Mouse (Mus musculus) urinary bladder, adult 2 months (tissue): Measurements from ENCODE around the gene Arhgef12. TPM values are rescaled to one million over a fixed set of nuclear protein-coding genes. Genes with fewer than 3 reads are reported as not detected.
"Not testable (repeated sequence)": the region's sequence is repeated elsewhere in the genome, so short reads cannot be mapped to it uniquely, and the experiment has no call there.

Source experiments
- DNase-seq: peaks from one replicate; pipeline ENCODE4 v3.0.0; 2022; ENCODE audit warnings: low spot score
- polyA plus RNA-seq: library from polyadenylated mRNA; depleted of rRNA; stranded (reverse); fragments of >200 nt; gene quantifications from 2 replicates; pipeline ENCODE4 v1.2.3, GENCODE M21; 2012; rRNA removed

Arhgef12 gene
- polyA plus RNA-seq, result 34.8 and 47.7 TPM in 2 replicates

DNA sequence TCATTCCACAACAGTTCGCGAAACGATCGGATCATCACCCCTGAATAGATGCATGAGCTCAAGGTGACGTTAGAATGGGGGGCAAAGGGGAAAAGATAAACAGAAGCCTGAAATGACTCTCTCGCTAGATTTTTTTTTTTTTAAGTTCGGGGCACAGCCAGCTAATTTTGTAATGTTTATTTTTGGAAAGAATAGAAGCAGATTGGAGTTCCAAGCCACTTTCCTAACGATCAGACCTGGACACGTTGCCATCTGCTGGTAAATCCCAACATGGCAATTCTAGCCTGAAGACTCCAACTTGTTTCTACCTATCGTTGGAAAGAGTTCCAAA, at the start of gene Arhgef12:
TSS of gene Arhgef12 (minus strand) at position 53 of the 331 bp plus-strand sequence.
- no peak for DNase-seq

DNA sequence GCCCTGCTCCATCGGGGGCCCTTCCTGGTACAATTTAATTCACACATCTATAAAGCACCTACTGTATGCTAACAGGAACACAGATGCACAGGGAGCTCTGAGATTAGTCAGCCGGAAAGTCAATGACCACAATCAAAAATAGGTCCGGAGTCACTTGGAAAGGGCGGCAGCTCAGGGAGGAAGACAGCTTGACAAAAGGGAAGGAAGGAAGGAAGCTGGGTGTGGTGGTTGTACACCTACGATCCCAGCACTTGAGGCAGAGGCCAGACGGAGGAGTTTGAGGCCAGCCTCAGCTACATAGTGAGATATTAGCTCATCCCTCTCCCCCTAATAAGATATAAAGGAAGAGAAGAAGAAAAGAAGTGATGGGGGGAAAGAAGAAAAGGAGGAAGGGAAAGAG, 48.9 kb upstream of the Arhgef12 start:
- DNase-seq, result no peak

DNA sequence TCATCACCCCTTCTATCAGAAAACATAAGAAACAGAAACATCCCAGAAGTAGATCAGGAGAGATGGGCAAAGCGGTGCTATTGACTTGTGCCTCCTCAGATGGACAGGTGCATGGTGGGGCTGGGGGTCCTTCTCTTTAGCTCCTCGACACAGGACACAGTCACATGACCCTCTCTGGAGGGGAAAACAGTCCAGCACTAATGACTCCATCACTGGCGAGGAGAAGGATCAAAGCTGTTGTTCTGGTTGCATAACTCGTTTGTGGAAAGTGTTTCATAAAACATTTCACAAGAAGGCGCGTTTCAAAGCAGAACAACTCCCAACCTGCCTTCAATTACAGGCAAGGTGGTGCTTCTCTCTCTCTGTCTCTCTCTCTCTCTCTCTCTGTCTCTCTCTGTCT, 44.7 kb upstream of the Arhgef12 start:
- no peak for DNase-seq

DNA sequence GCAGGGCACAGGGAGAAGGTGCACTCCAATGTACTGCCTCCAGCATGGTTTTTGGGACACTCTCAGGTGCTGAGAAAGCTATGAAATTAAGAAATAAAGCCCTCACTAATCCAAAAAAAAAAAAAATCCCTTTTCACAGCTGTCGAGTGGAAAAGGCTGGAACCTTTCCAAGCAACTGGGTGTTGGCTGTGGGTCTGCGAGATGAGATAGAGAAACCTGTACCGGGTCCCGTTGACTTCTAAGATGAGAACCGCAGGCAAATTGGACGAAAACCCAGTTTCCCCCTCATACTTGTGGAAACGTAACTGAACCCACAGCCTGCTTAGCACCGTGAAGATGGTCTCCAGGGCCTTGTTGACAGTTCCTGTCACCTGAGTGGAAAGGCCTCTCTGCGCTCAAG, 43.9 kb upstream of the Arhgef12 start:
- DNase-seq, result no peak

DNA sequence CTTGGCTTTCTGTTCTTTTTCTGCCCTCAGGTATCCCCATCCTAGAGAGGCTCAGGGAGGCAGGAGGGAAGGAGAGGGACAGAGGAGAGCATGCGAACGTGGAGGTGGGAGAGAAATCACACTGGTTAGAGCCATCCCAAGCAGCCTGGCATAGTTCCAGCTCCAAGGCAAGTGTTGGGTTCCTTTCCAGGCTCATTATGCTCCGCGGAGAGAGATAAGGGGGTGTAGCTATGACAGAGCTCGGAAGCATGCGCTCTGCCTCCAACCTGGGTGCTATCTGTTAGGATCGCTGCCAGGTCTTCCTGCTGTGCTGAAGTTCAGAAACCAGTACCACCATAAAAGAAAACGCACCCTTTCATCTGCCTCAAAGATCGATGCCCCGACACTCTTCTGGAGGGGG, 43.0 kb upstream of the Arhgef12 start:
- DNase-seq, result no peak

DNA sequence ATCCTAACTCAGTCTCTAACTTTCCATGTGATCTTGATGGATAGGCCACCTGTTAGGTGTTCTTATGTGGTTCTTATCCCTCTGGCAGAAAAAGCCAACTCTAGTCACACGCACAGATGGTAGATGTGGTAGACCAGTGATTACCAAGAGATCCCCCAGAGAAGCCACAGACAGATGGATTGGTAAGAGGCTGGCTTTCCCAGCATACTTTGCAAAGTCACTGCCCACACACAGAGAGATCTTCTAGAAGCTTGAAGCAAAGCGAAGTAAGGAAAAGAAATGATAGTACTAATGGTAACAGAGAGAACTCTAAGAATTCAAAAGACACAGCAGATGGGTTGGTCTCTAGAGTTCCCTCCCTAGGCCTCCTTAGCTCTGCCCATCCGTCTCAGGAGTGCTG, 42.5 kb upstream of the Arhgef12 start:
- no peak for DNase-seq

DNA sequence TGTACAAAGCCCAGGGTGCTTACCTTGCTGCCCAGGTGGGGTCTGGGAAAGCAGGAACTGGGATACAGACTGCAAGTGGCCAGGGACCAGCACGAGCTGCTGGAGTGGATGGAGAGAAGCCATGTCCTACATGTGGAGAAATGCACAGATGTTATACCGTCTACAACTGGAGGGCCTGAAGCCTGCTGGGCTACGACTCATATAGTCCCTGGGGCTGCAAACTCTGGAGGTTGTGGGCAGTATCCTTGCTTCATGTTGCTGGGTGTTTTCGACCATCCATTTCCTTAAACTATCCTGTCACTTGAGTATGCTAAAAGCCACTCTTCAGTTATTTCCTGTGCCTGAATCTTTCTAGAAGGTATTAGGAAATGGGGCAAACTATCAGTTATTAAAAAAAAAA, 38.2 kb upstream of the Arhgef12 start:
- DNase-seq, result no peak

DNA sequence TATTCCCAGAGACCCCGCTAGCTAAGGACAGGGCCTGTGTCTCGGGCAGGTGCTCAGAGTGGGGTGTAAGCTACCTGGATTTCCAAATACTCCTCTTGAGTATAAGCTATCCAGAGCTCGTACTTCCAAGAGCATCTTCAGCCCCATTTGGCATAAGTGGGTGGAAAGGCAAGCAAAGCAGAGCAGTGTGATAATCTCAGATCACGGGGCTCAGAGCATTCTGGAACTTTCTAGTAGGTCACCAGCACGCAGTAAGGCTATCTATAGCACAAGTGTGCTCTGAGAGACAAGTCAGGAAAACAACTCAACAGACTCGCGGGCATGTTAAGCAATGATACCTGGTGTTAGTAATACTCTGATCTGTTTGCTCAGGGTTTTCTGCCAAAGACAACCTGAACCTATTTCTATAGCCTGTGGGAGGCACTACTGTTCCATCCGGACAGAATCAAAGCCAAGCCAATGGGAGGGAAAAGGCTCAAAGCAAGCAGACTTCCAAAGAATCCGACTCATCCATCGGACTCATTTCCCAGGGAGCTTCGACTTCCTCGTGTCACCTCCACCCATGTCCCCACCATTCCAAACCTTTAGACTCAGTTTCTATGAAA, 37.3 kb upstream of the Arhgef12 start:
- no peak for DNase-seq

DNA sequence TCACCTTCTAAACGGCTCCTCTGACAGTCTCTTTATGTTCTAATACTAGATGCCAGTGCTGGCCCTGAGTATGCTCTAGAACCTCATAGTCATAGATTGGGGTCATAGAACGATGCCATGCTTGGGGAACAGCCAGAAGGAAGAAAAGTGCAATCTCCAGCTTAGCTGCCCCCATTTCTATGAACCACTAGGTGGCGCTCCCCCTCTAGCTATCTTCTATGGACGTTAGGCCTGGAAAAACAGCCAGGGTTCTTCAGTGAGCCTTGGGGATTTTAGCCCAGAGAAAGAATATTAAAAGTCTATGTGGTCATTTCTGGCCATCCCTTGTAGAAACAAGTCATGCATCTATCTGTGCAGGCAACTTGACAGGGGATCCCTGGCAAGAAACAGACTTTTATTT, 34.8 kb upstream of the Arhgef12 start:
- no peak for DNase-seq

DNA sequence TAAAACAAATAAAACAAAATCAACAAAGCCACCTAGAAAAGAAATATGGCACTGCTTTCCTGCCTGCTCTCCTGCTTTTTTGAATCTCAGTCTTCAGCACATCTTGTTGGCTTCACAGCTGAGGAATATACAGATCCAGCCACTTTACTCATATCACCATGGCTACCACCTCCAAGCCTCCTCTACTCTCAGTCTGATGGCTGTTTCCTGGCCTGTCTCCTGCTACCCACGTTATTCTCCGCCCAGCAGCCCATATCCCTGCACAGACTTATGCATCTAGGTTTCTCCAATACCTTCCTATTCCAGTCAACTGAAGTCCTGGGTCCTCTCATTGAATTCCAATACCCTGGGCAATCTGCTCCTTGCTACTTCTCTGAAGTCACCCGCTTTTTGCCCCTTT, 26.5 kb upstream of the Arhgef12 start:
- no peak for DNase-seq

DNA sequence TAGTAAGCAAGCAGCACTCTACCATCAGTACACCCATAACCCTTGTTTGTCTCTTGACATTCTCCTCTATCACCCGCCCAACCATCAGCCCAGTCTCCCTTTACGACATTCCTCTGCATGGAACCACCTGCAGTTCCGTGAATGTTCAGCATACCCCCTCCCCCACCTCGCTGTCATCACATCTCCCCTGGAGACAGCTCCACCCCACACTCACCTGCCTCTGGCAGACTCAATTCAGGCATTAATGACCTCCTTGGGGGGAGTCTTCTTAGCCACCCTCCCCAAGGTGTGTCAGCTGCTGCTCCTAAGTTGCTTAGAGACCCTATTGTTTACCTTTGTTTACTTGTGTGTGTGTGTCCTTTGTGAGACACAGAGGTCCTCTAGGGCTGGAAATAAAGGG, 25.3 kb upstream of the Arhgef12 start:
- DNase-seq, result no peak

DNA sequence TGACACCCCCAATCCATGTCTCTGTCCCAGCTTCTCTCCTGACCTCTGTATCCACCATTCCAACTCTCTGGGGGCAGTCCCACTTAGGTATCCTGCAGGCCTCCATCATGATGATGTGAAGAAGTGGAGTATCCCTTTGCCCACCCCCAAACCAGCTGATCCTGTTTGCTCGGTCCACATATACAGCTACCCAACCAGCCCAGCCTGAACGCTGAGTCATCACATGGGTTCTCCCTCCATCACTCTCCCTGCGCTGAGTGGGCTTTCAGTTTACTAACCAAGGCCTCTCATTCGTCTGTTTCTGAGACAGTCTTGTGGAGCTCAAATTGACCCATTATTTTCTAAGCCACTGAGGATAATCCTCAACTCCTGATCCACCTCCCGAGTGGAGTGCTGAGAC, 24.9 kb upstream of the Arhgef12 start:
- DNase-seq, result no peak

DNA sequence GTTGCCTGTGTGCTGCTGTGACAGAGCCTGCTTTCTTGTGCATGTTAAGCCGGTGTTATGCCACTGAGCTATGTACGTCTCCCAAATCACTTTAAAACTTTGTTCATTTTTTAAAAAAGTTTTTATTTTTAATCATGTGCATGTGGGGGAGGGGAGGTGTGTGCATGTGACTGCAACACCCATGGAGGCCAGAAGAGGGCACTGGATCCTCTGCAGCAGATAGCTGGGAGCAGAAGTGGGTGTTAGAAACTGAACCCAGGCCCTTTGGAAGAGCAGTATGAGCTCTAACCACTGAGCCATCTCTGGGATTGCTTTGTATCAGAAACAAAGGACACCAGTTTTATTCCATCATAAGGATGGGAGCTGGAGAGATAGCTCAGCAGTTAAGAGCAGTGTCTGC, 23.6 kb upstream of the Arhgef12 start:
- DNase-seq, result no peak

DNA sequence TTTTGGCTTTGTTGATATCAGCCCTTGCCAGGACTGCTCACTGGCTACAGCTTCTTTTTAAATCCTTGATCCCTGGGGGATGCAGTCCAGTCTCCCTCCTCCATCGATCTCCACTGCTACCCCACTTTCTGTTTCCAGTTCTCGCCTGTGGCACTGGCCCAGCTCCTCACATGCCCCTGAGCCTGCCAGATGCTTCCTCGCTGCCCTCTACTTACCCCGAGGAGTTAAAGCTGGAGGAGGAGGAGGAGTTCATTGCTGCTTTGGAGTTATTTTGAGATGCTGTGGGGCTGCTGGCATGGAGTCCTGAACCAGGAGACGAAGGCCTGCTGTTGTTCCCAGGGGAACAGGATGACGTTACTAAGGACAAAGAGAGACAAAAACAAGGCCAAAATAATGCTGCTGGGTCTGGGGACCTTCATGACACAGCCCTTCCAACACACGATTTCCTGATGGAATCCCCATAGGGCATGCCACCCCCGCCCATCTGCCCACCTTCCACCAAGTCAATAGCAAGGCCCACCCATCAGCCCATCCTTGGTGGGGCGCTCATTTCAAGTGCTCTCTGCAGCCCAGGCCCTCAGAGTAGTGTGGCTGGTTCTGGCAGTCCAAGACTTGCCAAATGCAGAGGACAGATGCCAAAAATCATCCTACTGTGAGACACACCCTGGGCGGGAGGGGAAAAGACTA, 20.2 kb upstream of the Arhgef12 start:
- DNase-seq, result no peak

DNA sequence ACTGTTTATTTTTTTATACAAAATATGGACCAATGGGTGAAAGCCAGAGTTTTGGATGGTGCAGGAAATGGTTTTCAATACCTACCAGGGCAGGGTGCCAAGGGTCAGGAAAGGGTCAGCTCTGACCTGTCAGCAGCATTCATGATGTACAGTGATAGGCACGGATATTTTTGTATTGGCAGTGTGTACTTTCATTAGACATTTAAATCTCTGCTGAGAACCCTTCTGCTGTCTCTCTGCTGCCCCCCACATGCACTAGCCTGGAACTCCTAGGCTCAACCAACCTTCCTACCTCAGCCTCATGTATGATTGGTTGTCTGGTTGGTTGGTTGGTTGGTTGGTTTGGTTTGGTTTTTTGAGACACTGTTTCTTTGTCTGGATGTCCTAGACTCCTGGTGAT, 15.3 kb upstream of the Arhgef12 start:
- DNase-seq, result no peak

DNA sequence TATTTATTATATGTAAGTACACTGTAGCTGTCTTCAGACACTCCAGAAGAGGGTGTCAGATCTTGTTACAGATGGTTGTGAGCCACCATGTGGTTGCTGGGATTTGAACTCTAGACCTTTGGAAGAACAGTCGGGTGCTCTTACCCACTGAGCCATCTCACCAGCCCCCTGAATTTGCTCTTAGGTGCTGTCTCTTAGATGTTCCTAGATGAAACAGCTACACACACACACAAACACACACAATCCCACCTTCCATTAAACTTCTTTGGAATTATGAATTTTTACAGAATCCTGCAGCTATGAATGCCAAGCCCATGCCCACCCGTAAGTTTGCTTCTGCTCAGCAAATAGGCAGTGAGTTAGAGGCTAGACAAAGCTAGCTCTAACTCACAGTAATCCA, 14.9 kb upstream of the Arhgef12 start:
- not testable (repeated sequence) for DNase-seq

DNA sequence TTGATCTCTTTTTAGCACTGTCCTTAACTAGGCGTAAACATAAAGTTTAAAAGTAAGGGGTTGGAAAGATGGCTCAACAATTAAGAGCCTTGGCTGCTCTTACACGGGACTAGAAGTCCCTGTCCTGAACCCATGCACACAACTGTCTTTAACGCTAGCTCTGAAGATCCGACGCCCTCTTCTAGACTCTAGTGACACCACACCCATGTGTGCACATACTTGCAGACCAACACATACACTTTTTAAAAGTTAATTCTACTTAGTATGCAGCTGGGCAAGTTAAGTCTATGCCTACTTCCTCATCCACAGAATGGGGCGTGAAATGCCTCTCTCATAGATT, 9.9 kb upstream of the Arhgef12 start:
- no peak for DNase-seq

DNA sequence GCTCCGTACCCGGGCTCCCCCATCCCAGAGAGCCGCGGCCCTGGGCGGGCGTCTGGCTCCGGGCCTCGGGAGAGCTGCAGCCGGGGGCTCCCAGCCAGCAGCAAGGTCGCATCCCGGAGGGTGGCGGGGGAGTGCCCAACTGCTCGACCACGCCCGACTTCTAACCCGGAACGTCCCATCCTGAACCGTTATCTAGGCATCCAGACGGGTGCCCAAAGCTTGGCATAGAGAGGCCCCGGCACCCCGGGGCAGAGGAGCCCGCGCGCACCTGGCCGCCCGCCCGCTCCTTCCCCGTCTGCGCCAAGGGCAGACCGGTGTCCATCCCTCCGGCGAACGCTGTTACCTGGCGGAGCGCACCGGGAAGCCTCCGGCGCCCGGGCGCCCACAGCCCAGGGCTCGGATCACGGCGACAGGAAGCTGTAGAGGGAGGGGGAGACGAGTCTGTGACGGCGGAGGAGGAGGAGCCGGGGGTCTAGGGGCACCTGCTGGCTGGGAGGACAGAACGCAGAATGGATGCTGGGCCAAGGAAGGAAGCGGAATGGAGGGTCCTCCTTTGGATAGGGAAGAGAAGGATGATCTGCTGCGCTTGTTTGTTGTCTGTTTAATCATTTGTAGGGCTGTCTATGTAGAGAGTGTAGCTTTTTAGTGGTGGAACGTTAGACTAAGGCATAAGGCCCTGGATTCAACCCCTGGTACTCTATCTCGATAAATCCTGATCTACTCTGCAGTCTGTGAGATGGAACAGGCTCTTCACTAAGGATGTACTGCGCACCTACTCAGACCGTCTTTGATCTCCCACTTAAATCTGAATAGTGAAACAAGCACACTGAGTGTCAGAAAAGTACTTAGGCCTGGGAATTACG, 9.3 kb upstream of the Arhgef12 start, which contains the start of gene Tmem136:
TSS of gene Tmem136 (minus strand) at position 437 of the 863 bp plus-strand sequence.
- DNase-seq, result peak; percentile 47

DNA sequence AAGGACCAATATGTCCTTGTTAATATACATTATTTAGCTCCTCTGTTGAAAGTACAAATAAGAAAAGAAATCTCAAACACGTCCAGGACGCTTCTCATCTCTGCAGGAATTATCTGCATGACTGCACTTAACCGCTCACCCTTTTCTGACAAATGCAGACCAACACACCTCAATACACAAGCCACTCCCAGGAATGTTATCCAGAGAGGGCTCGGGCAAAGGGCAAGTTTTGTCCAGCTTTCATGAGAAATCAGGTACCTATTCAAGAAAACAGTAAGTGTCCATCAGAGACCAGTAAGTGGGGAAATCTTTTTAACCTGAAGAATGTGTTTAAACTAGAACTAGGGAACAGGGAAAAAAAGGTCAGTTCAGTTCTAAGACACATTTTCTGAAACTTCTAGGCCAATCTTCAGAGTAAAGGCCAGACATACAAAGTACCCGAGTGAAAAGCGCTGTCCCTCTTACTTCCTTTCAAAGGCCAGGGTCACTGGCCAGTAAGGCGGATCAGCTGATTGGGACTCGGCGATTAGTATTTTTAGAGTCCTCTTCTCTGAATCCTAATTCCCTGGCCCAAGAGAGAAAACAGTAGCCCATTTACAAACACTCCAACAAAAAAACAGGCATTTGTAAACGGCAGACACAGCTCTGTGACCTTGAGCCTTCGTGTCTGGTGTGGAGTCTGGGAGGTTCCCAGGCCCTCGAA, 8.5 kb upstream of the Arhgef12 start:
- no peak for DNase-seq

DNA sequence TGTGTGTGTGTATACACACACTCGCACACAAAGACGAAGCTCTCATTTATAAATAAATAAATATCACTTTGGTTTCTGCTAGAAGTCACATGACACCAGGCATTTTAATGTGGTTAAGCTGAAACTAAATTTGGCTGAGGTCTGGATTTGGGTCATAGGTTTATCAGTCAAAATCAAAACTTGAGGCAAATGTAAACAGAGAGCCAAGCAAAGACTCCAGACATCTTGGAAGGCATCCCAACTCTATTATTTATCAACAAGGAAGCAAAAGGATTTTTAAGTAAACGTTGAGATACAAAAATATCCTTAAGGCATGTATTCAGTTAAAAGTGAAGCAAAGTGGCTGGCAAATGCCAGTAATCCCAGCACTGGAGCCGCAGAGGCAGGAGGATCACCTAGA, 7.8 kb upstream of the Arhgef12 start:
- DNase-seq, result no peak

DNA sequence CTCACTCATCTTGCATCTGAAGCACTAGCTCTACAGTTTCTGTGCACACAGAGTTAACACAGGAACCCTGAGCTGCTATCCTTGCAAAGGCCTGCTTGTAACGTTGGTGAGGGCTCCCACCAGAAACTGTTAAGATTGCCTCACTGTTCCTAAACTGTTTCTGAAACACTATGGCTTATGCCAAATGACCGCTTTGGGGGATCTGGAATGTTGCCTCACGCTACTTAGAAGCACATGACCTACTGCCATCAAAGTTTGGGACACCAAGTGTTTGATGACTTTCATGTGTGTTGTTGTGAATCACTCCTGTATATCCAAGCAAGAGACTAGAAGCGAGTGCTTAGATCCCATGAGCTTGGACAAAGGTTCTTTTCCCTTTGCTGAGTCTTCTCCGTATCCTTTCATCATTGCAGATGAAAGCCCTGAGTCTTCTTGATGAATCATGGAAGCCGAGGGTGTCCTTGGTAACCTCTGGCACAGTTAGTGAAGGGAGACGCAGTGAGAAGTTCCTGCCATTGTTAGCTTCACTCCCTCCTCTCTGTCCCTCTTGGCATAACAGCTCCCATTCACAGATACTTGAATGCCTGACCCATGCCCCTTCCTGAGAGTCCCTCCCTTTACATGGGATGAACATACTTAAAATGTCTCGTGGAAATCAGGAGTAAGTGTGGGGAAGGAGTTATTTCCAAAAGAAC, 3.4 kb upstream of the Arhgef12 start:
- DNase-seq, result no peak

DNA sequence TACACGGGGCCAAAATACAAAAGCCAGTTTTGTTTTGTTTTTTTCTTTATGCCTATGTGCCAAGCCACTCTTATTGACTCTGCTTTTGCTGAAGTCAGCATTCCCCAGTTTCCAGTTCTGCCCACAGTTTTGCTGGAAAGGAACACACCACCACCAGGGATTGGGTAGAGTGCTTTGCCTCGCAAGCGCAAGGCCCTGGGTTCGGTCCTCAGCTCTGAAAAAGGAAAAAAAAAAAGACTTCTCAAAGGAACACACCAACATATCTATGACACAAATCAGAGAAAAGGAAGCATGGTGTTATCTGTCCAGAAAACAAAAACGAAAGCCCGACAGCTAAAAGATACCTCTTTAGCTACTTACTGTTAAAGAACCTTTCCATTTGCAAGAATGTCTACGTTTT, 2.1 kb upstream of the Arhgef12 start:
- DNase-seq, result no peak
